Mouse (Mus musculus) MEL-GATA-1-ER (cell line): ENCODE measurements around the gene Defb28.

Source experiments
- DNase-seq: peaks from one replicate; pipeline ENCODE4 v3.0.0-alpha.2; 2012; ENCODE audit warnings: low read depth; ENCODE audit errors: extremely low read depth

Defb28 gene

GRCm38 (mm10) chr2:152517981-152518380 lies at the start of gene Defb28:
Defb28 (plus strand) TSS chr2:152518255.
- no peak for DNase-seq

- peak; percentile 26 for DNase-seq
These were observed 47.1 kb upstream of the Defb28 start for GRCm38 (mm10) chr2:152470973-152471372.

- DNase-seq: no peak
These were observed 45.6 kb upstream of the Defb28 start for GRCm38 (mm10) chr2:152472434-152472833.

DNA sequence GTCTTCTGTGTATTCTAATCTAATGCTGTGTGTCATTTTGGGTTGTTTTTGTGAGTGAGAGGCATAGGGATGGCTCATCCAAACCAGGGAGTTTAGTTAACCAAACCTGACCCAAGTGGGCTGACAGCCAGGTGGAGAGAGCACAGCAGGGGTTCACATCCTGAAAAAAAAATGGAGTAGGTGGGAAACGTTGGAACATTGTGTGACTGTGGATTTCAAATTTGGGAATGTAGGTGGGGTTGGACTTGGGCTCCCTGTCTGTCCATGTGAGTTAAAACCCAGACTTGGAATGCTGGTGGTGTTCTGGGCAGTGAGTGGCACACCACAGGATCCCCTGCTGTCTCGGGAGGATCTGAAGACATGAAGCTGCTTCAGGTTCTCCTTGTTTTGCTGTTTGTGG lies 41.3 kb upstream of the Defb28 start, which contains the start of gene Defb20:
Gene Defb20, plus strand, starts transcription at position 301 of the 400 bp plus-strand sequence.
- no peak for DNase-seq

DNA sequence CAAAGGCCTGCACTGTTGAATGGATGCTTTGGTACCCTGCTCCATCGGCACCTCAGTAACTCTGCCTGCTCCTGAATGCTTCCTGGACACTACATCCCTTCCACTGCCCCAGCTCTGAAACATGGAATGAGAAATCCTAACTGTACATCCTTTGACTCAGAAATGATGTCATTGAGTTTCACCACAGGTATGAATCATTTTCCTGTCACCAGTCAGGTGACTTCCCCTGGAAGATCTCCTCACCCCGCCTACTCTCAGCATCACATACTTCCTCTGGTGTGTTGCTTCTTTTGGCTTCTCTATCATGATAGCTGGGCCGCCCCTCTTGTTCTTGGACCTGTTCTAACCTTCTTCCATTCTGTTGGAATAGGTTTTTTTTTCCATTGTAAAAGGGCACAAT lies 37.2 kb upstream of the Defb28 start:
- no peak for DNase-seq

DNA sequence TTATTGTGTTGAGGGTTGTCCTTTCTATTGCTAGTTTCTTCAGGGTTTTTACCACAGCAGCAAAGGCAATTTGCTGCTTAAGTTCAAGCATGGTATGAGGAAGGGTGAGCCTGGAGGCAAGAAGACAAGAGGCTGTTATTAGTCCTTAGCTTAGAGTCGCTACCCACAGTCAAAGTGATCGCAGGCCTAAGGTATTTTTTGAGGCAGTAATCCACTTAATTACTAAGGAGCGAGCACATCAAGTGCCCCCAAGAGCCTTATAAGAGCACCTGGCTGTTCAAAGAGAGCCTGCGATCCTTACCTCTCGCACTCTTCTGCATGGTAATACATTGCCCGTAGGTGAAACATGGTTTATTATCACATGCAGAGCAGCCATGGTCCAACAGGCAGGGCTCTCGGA lies 36.3 kb upstream of the Defb28 start:
- DNase-seq: no peak

DNA sequence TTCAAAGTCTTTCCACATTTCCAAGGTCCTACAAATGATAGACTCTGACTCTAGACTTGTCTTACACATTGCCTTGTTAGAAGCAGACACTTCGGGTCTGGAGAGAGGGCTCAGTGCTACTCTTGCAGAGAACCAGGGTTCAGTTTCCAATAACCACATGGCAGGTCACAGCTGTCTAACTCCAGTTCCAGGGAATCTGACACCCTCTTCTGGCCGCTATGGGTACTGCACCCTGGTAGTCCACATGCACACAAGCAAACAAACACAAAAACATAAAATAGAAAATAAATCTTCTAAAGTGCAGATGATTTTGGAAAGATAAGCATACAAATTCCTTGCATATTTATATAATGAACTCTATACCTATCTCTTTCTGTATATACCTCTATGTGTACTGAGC lies 31.0 kb upstream of the Defb28 start:
- DNase-seq: no peak

- no peak for DNase-seq
These were observed 28.0 kb upstream of the Defb28 start, which contains the start of gene Defb22 for GRCm38 (mm10) chr2:152490038-152490437. Defb22 (minus strand) TSS chr2:152490138.

DNA sequence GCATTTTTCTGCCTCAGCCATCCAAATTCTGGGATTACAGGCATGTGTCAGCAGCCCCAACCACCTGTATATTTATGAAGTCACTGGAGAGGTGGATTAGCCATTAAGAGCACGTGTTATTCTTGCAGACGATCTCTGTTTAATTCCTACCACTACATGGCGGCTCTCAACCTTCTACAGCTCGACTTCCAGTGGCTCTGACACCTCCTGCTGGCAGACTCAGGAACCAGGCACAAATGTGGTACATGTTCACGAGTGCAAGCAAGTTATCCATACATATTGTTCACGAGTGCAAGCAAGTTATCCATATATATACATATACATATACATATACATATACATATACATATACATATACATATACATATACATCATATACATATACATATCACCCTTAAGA lies 24.9 kb upstream of the Defb28 start:
- DNase-seq: no peak

GRCm38 (mm10) chr2:152498020-152498419 lies 20.0 kb upstream of the Defb28 start:
- DNase-seq: no peak

DNA sequence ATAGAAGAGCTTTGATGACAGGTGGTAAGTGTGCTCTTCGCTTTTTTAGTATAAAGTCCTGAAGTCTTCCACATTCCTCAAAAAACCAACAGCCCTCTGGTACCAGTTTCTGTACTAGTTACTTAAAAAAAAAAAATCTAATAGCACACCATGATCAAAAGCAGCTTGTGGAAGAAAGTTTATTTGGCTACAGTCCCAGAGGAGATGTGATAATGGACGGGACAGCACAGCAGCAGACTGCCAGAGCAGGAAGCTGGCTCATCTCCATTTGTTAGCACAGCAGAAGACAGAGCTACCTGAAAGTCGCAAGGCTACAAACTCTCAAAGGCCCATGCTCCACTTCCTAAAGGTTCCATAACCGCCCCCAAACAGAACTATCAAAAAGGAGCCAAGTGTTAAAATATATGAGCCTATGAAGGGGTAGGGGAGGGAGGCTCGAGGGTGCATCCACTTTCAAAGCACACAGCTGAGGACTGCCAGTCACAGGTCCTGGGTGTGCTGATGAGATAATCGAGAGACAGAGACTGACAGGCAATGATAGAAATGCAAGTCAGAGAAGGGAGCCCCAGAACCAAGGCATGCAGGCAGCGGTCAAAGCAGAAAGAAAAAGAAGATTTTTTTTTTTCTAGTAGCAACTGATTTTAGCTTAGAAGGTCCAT lies 17.7 kb upstream of the Defb28 start:
- DNase-seq: peak; percentile 25

GRCm38 (mm10) chr2:152500863-152501229 lies 17.2 kb upstream of the Defb28 start:
- peak; percentile 26 for DNase-seq

DNA sequence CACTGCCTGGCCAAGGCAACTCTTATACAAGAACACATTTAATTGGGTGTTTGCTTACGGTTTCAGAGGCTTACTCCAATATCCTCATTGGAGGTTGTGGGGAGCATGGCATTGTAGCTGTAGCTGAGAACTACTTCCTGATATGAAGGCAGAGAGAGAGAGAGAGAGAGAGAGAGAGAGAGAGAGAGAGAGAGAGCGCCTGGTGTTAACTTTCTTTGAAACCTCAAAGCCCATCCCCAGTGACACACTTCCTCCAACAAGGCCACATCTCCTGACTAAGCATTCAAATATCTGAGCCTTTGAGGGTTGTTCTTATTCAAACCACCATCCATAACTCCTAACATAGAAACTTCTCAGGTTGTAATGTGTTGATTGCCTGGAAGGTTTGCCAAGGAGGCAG lies 14.1 kb upstream of the Defb28 start:
- no peak for DNase-seq

DNA sequence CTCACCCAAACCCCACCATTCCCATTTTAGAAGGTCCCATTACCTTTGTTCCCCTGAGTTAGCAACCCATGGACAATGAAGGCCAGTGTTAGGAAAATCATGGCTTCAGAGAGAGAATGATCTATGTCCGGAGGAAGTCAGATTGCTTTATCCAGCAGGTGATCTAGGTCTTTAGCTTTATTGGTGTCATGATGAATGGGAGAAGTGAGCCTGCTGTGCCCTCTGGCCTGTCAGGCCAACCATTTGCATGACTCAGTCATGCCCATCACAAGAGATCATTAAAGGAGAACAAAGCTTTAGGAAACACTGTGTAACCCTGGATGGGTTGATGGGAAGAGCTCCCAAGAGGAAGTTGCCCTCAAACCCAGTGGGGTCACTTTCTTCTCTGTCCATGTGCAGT lies 6.5 kb upstream of the Defb28 start, which contains the start of gene Defb26:
Gene Defb26, minus strand, starts transcription at position 101 of the 400 bp plus-strand sequence.
- no peak for DNase-seq

- no peak for DNase-seq
These were observed 2.0 kb upstream of the Defb28 start for GRCm38 (mm10) chr2:152516084-152516483.

DNA sequence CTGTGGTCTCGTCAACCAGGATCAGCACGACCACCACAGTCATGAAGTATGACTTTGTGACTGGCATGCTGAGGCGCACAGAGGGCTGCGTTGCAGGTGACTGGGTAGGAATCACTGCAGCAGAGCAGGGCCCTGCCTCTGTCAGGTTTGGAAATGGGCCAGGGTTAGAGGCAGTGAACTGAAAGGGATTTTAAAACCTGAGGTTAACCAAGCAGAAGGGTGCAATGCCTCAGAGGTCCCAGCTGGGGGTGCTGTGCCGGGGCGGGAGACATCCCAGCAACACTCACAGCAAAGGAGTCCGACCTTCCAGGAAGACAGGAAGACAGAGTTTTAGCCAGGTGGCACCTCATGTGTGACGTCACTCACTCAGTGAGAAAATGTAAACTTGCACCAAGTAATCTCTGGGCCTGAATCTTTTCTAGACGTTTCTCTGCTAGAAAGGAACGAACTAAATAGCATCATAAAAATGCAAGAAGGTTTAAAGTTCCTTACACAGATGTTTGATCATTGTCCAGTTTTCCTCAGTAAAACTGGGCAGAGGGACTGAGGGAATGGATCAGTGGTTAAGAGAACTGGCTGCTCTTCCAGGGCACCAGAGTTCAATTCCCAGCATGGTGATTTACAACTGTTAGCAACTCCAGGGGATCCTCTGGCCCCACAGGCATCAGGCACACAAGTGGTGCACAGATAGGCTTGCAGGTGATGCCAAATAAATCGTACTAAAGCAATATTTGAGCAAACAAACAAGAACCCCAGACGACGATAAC lies 22.1 kb downstream of the Defb28 start, which contains the start of gene Defb29:
Gene Defb29, minus strand, starts transcription at position 155 of the 767 bp plus-strand sequence.
- DNase-seq: no peak

DNA sequence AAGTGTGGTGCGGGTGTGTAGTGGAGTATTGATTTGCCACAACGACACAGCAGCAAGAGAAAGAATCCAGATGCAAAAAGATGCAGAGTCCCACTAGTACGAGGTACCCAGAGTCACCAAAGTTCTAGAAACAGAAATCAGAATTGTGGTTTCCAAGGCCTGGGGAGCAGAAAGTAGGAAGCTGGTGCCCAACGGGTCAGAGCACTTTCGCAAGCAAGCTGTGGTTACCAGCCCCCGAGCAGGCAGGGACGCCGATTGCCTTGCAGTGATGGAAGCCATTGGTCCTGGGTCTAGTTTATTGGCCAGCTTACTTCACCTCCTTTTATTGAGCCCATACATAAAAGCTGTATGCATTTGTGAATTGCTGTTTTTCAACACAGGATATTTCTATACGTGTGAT lies 23.9 kb downstream of the Defb28 start:
- DNase-seq: no peak

GRCm38 (mm10) chr2:152542897-152543296 lies 24.8 kb downstream of the Defb28 start:
- no peak for DNase-seq

- no peak for DNase-seq
These were observed 25.4 kb downstream of the Defb28 start for GRCm38 (mm10) chr2:152543478-152543877.

DNA sequence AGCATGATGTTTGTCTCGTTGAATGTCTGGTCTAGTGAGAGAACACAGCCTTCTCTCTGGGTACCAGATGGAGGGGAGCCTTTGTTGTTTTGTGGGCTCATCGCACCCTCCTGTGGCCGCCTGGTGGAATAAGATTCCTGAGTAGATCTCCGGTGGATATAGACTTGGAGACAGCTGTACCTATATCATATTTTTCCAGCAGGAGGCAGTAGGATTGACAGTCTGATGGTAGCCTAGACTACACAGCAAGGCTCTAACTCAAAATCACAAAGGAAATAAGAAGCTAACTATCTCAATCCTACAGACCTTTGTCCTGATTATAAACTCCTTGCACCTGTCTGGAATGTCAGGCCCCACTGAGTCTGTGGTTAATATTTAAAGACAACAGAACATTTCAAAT lies 26.6 kb downstream of the Defb28 start:
- peak; percentile 26 for DNase-seq

GRCm38 (mm10) chr2:152548124-152548523 lies 30.1 kb downstream of the Defb28 start:
- DNase-seq: no peak

DNA sequence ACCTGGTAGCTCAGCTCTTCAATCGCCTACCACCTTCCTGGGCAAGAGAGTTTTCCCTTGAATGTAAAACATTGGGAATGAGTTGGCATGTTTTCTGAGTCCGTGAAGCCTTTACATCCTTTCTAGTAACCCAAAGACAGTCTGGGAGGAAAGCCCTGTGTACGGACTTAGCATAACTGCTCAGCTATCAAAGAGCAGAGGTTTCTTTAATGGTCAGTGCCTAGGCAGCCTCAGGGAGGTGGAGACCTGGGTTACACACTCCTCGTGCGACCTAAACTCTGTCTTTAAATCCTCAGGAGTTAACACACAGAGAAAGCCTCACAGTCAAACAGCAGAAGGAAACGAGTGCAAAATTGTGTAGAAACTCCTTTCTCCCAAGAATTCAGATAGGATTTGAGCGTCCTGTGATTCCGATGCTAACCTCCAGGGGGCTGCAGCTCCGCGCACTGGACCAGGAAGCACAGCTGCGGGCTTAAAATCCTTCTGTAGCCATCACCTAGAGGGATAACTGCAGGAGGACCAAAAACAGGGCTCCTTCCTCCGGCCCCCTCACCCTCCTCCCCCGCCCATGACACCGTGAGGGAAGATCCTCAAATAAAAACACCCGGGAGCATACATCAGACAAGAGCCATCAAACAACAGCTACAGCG lies 35.8 kb downstream of the Defb28 start:
- DNase-seq: no peak
